Mouse (Mus musculus) effector memory CD4-positive, alpha-beta T cell, adult 5 months (primary cell): Measurements from ENCODE around the gene Lcn9. TPM values are rescaled to one million over a fixed set of nuclear protein-coding genes. Genes with fewer than 3 reads are reported as not detected.

Experiments used
- polyA plus RNA-seq: library from polyadenylated mRNA; unstranded; fragments of 100-300 nt; shearing (Covaris generic); gene quantifications from one replicate; pipeline ENCODE4 v1.2.1, GENCODE M21; 2017

Gene Lcn9
- not detected for polyA plus RNA-seq

GRCm38 (mm10) chr2:25822806-25823205, at the start of gene Lcn9:
Gene Lcn9 (plus strand): TSS chr2:25823153.

GRCm38 (mm10) chr2:25776717-25777116, 46.2 kb upstream of the Lcn9 start, which contains the start of gene Lcn11:
Gene Lcn11 (plus strand): TSS chr2:25777017.

GRCm38 (mm10) chr2:25781957-25782356, 41.0 kb upstream of the Lcn9 start, which contains the start of gene Gm13539:
Gene Gm13539 (plus strand): TSS chr2:25782257.

GRCm38 (mm10) chr2:25815748-25816147, 7.2 kb upstream of the Lcn9 start, which contains the start of gene Glt6d1:
Gene Glt6d1 (minus strand): TSS chr2:25815848.

GRCm38 (mm10) chr2:25847226-25847625, 24.3 kb downstream of the Lcn9 start, which contains the start of gene Sohlh1:
Gene Sohlh1 (minus strand): TSS chr2:25847248.

GRCm38 (mm10) chr2:25863337-25864131, 40.6 kb downstream of the Lcn9 start, which contains the start of gene Kcnt1:
Gene Kcnt1 (plus strand): TSS chr2:25863734.

Other genes with a start within 250 kb of the Lcn9 start
- 2.0 TPM for gene Mamdc4, start 248.3 kb upstream of the Lcn9 start, polyA plus RNA-seq
- 48.3 TPM for gene Phpt1, start 247.9 kb upstream of the Lcn9 start, polyA plus RNA-seq
- not detected for gene Ajm1, start 241.4 kb upstream of the Lcn9 start, polyA plus RNA-seq
- 41.4 TPM for gene Rabl6, start 214.6 kb upstream of the Lcn9 start, polyA plus RNA-seq
- not detected for gene Ccdc183, start 205.5 kb upstream of the Lcn9 start, polyA plus RNA-seq
- gene Tmem141, start 201.1 kb upstream of the Lcn9 start, polyA plus RNA-seq, result 3.4 TPM
- not detected for gene Fcna, start 195.1 kb upstream of the Lcn9 start, polyA plus RNA-seq
- not detected for gene Lcn8, start 170.0 kb upstream of the Lcn9 start, polyA plus RNA-seq
- not detected for gene Lcn5, start 165.2 kb upstream of the Lcn9 start, polyA plus RNA-seq
- gene Lcn6, start 146.4 kb upstream of the Lcn9 start, polyA plus RNA-seq, result not detected
- not detected for gene Lcn10, start 140.4 kb upstream of the Lcn9 start, polyA plus RNA-seq
- gene Obp2a, start 123.1 kb upstream of the Lcn9 start, polyA plus RNA-seq, result not detected
- gene Bmyc, start 116.4 kb upstream of the Lcn9 start, polyA plus RNA-seq, result 21.5 TPM
- gene Obp2b, start 86.1 kb upstream of the Lcn9 start, polyA plus RNA-seq, result not detected
- gene Lcn3, start 57.6 kb upstream of the Lcn9 start, polyA plus RNA-seq, result not detected
- gene Lcn11, start 46.1 kb upstream of the Lcn9 start, polyA plus RNA-seq, result not detected
- gene Gm13539, start 40.9 kb upstream of the Lcn9 start, polyA plus RNA-seq, result not detected
- gene Glt6d1, start 7.3 kb upstream of the Lcn9 start, polyA plus RNA-seq, result not detected
- gene Sohlh1, start 24.1 kb downstream of the Lcn9 start, polyA plus RNA-seq, result not detected
- gene Kcnt1, start 40.6 kb downstream of the Lcn9 start, polyA plus RNA-seq, result not detected
- 19.5 TPM for gene Camsap1, start 160.1 kb downstream of the Lcn9 start, polyA plus RNA-seq
- 49.1 TPM for gene Ubac1, start 198.6 kb downstream of the Lcn9 start, polyA plus RNA-seq